Mouse (Mus musculus) midbrain, postnatal 0 days (tissue): ENCODE results near the gene Maml2. TPM values are rescaled to one million over a fixed set of nuclear protein-coding genes. Genes with fewer than 3 reads are reported as not detected.

ENCODE experiments used
- ATAC-seq: fragments of 200-750 bp; cut with Nextera tagmentation; 2 replicates; pipeline ENCODE4 v1.8.0; 2017; ENCODE audit warnings: moderate number of reproducible peaks, mild to moderate bottlenecking, moderate TSS enrichment, moderate library complexity; ENCODE audit not compliant: low FRiP score
- DNase-seq: peaks from one replicate; pipeline ENCODE4 v3.0.0-alpha.2; 2015; ENCODE audit warnings: low spot score
- H3K27ac ChIP-seq: fragments of 300-500 bp; sonication (generic); 2 replicates; pipeline ENCODE4 v1.5.1; 2014; ENCODE audit warnings: low read depth, mild to moderate bottlenecking, low read length, mixed read lengths
- H3K27me3 ChIP-seq: fragments of 300-500 bp; sonication (generic); 2 replicates; pipeline ENCODE4 v1.6.1; 2014; ENCODE audit warnings: low read length, control low read depth, mixed read lengths; ENCODE audit not compliant: insufficient read depth
- H3K36me3 ChIP-seq: fragments of 300-500 bp; sonication (generic); 2 replicates; pipeline ENCODE4 v1.6.1; 2014; ENCODE audit warnings: low read length, control low read depth, mixed read lengths; ENCODE audit not compliant: insufficient read depth
- H3K4me1 ChIP-seq: fragments of 300-500 bp; sonication (generic); 2 replicates; pipeline ENCODE4 v1.6.1; 2014; ENCODE audit warnings: mild to moderate bottlenecking, control low read depth, antibody characterized with exemption, low read length, mixed read lengths; ENCODE audit not compliant: insufficient read depth
- H3K4me2 ChIP-seq: fragments of 300-500 bp; sonication (generic); 2 replicates; pipeline ENCODE4 v1.6.1; 2014; ENCODE audit warnings: low read depth, mild to moderate bottlenecking, low read length, mixed read lengths; ENCODE audit not compliant: poor library complexity, severe bottlenecking
- H3K4me3 ChIP-seq: fragments of 300-500 bp; sonication (generic); 2 replicates; pipeline ENCODE4 v1.5.1; 2014; ENCODE audit warnings: low read depth, mild to moderate bottlenecking, low read length, moderate library complexity
- H3K9ac ChIP-seq: fragments of 300-500 bp; sonication (generic); replicated peaks from 2 replicates; pipeline ENCODE4 v1.6.1; 2014; ENCODE audit warnings: mild to moderate bottlenecking, low read length, moderate library complexity, mixed read lengths; ENCODE audit not compliant: poor library complexity, severe bottlenecking
- H3K9me3 ChIP-seq: fragments of 300-500 bp; sonication (generic); 2 replicates; pipeline ENCODE4 v1.6.1; 2016; ENCODE audit warnings: low read length, control low read depth
- CTCF ChIP-seq: IDR thresholded peaks from 2 replicates; pipeline ENCODE4 v1.5.1; 2016; ENCODE audit warnings: antibody characterized with exemption, mild to moderate bottlenecking
- WGBS: fragments of 180-500 bp; shearing (Covaris S2); extraction: QIAGEN DNeasy Blood & Tissue Kit; methylation state at CpG from one replicate; pipeline ENCODE4 v1.1.7; 2014; 5-methylcytosine and 5-hydroxymethylcytosine counted together
- polyA plus RNA-seq: library from polyadenylated mRNA; unstranded; fragments of >200 nt; fragmentation: Nextera tagmentation; extraction: Ambion mirVana; gene quantifications from 2 replicates; pipeline ENCODE4 v1.2.1, GENCODE M21; 2015
- total RNA-seq: library from RNA; depleted of rRNA; stranded (reverse); fragments of >200 nt; gene quantifications from 2 replicates; pipeline ENCODE4 v1.2.3, GENCODE M21; 2014

Gene Maml2
- total and polyA plus RNA-seq, 2 experiments from 2014 or later = 9.1 to 9.2 TPM

DNA sequence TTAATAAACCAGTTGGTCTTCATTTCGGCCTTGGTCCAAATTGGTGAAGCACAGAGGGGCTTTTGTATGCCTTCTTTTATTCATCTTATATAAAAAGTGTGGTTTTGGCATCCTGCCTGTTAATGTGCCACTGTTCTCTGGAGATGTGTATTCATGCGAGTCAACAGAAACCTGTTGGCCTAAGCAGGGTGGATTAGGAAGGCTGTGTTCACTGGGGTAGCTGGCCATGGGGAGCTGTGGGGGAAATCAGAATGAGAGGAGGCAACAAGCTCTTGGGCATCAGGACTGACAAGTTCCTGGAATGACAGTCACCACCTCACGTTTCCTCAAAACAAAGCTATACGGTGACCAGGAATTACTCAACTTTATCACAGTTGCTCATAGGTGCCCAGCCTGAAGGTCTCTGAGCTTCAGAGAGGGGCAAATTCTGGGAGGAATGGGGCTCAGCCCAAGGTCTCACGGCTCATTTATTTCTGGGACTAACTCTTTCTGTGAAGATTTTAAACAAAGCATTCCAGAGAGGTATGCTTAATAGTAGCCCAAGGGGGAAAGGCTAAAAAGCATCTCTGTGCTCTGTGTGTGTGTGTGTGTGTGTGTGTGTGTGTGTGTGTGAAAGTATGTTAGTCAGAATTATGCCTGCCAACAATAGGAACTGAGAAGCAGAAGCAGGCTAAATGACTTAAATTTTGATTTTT is 228.0 kb downstream of the Maml2 start:
- DNase-seq (peak; percentile 32), ATAC-seq (no peak)
- Histone ChIP-seq H3K4me3 (no peak overlapping the region), H3K36me3 (no peaks in the 10 kb centered on the region), H3K27ac (no peak overlapping the region), H3K27me3 (no peaks in the 10 kb centered on the region), H3K9me3 (no peaks in the 10 kb centered on the region), H3K4me1 (no peaks in the 10 kb centered on the region), H3K4me2 (no peak overlapping the region), H3K9ac (no peak overlapping the region)
- 51% methylated on average over 5 of the region's 5 CpGs for WGBS
- TF ChIP-seq CTCF = no peak

DNA sequence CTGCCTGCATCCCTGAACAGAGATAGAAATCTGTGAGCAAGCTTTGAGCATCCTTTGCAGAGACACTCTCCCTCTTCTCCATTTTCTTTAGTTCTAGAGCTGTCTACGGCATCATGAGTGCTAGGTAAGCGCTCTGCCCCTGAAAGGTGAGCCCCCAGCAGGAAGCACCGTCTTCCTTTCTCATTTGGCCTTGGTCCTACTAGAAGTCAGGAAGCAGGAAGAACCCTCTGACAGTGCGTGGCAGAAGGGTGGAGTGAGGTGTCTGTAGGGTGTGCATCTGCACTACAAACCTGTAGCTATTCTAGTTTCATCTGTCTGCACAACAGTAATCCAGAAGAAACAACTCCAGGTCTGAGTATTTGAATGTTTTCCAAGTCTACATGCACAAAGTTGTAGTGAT is 232.8 kb downstream of the Maml2 start:
- Histone ChIP-seq H3K27ac (no peak overlapping the region), H3K9ac (no peak overlapping the region), H3K9me3 (no peaks in the 10 kb centered on the region), H3K4me3 (no peak overlapping the region), H3K27me3 (no peaks in the 10 kb centered on the region), H3K4me1 (0 out of 2 replicates have a peak, but pooled peaks cover 2% of the 10 kb centered on the region), H3K4me2 (no peak overlapping the region), H3K36me3 (no peaks in the 10 kb centered on the region)
- no peak for ATAC-seq
- no peak for DNase-seq
- TF ChIP-seq CTCF = no peak
- 81% methylated on average over 4 of the region's 4 CpGs for WGBS

- peak overlapping the region; percentile 38; the same call in 1 of the 2 replicates for H3K27ac ChIP-seq
- no peak for TF ChIP-seq CTCF
- H3K36me3 ChIP-seq = no peaks in the 10 kb centered on the region
Measured at GRCm38 (mm10) chr9:13533076-13533707, 235.4 kb downstream of the Maml2 start.

GRCm38 (mm10) chr9:13535803-13536202 is 238.0 kb downstream of the Maml2 start:
- no peak for DNase-seq
- Histone ChIP-seq H3K4me2 (no peak overlapping the region), H3K4me3 (no peak overlapping the region), H3K27me3 (no peaks in the 10 kb centered on the region), H3K9me3 (no peaks in the 10 kb centered on the region), H3K9ac (no peak overlapping the region), H3K36me3 (no peaks in the 10 kb centered on the region), H3K27ac (no peak overlapping the region), H3K4me1 (0 out of 2 replicates have a peak, but pooled peaks cover 2% of the 10 kb centered on the region)
- ATAC-seq = peak; percentile 27; the same call in 1 of the 2 replicates
- 23% methylated on average over 5 of the region's 5 CpGs for WGBS
- TF ChIP-seq CTCF = no peak

More at GRCm38 (mm10) chr9:13533076-13533707, 235.4 kb downstream of the Maml2 start:
- H3K27me3 ChIP-seq = no peaks in the 10 kb centered on the region
- H3K4me3 ChIP-seq = no peak overlapping the region
- no peak for ATAC-seq
- H3K4me1 ChIP-seq = 0 out of 2 replicates have a peak, but pooled peaks cover 2% of the 10 kb centered on the region
- no peak overlapping the region for H3K9ac ChIP-seq
- no peaks in the 10 kb centered on the region for H3K9me3 ChIP-seq
- DNase-seq = no peak
- 75% methylated on average over 11 of the region's 11 CpGs for WGBS
- no peak overlapping the region for H3K4me2 ChIP-seq

DNA sequence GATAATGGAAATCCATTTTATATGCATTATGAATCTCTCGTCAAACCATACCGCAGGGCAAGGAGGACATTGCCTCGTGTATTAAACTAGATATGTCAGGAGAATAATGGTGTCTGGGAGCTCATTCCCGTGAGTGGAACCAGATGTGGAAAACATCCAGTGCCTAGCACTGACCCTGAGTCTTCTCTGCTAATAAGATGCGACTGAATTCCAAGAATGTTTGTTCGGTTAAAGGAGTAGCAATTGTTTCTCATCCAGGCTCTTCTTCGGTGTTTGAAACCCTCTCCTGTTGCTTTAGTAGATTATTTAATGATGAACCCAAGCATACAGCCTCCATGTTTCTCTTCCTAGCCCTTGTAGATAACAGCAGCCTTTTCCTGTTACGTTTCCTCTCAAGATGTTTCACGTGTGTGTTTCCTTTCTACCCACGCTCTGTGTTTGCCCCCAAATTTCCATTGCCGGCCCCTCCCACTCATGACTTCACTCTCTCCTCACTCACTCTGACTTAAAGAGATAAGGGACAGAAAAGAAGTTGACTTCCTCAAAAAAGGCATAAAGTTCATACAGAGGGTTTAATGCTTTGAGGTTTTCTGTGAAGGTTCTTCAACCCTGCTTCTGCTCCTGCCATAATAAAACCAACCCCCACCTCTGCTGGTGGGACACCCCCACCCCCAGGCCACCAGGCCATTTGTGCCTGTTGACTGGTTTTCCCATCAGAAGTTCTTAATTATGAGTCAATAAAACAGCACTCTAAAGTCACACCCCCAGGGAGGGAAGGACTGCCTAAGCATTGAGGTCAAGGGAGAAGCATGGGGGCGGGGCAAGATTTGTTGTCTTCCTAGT is 238.9 kb downstream of the Maml2 start:
- 42% methylated on average over 12 of the region's 12 CpGs for WGBS
- ATAC-seq = no peak

More for the DNA sequence above, 238.9 kb downstream of the Maml2 start:
- H3K9me3 ChIP-seq = no peaks in the 10 kb centered on the region
- H3K4me1 ChIP-seq = 0 out of 2 replicates have a peak, but pooled peaks cover 2% of the 10 kb centered on the region
- no peak overlapping the region for H3K4me2 ChIP-seq
- no peak for TF ChIP-seq CTCF
- H3K27me3 ChIP-seq = no peaks in the 10 kb centered on the region
- H3K27ac ChIP-seq = no peak overlapping the region
- H3K9ac ChIP-seq = no peak overlapping the region
- DNase-seq = no peak
- H3K36me3 ChIP-seq = no peaks in the 10 kb centered on the region
- no peak overlapping the region for H3K4me3 ChIP-seq
